Mouse (Mus musculus) cerebellum, adult 2 months (tissue): ENCODE data around the gene Olfr374.

Experiments used
- CTCF ChIP-seq: fragments of 200-500 bp; IDR thresholded peaks from 2 replicates; pipeline ENCODE4 v1.5.1; 2011; ENCODE audit warnings: low read depth, mild to moderate bottlenecking, control low read depth, low read length, moderate library complexity, borderline replicate concordance; ENCODE audit not compliant: insufficient read depth
- POLR2A ChIP-seq: fragments of 200-500 bp; IDR thresholded peaks from 2 replicates; pipeline ENCODE4 v1.6.1; 2011; ENCODE audit warnings: low read length, control low read depth, borderline replicate concordance; ENCODE audit not compliant: insufficient read depth

GRCm38 (mm10) chr8:72106740-72107139, at the start of gene Olfr374:
- no peak for TF ChIP-seq POLR2A
- TF ChIP-seq CTCF: no peak
